Mouse (Mus musculus): ENCODE measurements around the gene Tk1.
"Not testable (repeated sequence)": the region's sequence is repeated elsewhere in the genome, so short reads cannot be mapped to it uniquely, and the experiment has no call there.

Gene Tk1

DNA sequence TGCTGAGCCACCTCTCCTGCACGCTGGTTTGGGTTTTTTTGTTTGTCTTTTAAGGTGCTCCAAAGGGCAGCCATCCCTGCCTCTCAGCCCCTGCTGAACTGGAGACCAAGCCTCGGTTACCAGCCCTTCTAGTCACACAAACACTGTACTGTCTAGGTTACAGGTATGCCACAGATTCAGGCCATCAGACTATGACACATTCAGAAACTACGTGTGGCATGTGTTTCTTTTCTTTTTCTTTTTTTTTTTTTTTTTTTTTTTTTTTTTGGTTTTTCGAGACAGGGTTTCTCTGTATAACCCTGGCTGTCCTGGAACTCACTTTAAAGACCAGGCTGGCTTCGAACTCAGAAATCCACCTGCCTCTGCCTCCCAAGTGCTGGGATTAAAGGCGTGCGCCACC is 37.4 kb downstream of the Tk1 start:
- DNase-seq, result not testable (repeated sequence)

DNA sequence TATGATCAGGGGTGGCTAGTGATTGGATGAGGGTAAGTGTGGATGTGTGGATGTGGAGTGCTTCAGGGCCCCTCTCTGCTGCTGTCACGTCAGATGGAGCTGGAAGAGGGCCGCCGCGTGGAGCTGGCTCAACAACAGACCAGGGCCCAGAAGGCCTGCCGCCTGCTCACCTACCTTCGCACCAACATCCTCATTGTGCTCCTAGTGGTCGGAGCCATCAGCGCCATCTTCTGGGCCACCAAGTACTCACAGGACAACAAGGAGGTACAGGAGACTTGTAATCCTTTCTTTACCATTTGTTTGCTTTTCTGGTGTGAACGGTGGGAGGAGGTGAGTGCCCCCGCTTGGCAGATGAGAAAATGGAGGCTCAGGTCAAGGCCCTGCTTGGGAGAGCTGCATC is 39.6 kb downstream of the Tk1 start:
- DNase-seq, result peak; percentile 69 to 78

DNA sequence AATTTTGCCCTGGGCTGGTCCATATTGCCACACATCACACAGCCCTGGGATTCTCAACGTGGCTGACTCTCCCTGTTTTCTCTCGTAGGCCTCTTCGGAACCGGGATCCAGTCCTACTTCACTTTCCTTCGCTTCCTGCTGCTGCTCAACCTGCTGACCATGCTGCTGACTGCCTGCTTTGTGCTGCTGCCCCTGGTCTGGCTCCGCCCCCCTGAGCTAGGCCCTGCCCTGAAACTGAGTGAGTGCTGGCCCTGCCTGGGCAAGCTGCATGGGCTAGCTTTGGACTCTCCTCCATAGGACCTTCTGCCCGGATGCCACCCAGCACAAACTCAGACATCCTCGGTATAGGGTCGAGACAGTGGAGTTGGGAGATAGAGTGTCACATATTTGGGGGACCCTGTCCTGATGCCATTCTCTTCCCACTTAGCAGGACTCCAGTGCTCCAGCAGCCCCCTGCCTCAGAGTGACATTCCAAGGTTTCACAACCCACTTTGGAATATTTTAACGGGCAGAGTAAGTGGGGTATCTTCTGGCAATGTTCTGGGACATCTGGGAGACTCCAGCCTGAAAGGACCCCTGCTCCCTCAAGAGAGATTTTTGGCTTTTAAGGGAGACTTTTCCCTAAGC is 42.1 kb downstream of the Tk1 start:
- no peak for DNase-seq

DNA sequence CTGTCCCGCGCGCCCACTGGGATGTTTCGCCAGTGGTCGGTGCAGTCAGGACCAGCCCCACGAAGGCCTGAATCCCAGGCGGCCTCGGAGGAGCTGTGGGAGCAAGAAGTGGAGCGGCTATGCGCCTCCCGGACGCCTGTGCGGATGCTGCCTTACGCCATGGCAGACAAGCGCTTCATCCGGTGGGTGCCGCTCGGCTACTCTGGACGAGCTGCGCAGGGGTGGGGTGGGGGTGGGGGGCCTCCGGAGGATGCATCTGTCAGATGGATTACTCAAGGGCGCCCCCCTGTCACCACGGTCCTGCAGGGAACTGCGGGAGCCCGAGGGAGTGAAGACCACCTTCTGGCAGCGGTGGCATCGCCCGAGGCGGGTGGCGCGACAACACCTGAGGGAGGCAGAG is 42.8 kb downstream of the Tk1 start:
- DNase-seq, result peak; percentile 36 to 47

DNA sequence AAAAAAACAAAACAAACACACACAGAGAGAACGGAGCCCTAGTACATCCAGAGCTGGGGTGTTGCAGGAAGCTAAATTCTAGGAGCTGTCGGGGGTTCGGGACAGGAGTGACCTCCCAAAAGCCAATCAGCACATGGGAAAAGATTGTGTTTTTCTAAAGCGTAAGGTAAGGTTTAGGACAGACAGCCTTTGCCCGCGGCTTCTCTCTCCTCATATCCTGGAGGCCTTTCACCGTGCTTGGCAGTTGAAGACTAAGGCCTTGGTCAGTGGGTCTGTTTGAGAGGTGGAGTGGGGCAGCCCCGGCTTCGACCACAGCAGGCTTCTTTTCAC is 43.2 kb downstream of the Tk1 start:
- DNase-seq, result no peak

DNA sequence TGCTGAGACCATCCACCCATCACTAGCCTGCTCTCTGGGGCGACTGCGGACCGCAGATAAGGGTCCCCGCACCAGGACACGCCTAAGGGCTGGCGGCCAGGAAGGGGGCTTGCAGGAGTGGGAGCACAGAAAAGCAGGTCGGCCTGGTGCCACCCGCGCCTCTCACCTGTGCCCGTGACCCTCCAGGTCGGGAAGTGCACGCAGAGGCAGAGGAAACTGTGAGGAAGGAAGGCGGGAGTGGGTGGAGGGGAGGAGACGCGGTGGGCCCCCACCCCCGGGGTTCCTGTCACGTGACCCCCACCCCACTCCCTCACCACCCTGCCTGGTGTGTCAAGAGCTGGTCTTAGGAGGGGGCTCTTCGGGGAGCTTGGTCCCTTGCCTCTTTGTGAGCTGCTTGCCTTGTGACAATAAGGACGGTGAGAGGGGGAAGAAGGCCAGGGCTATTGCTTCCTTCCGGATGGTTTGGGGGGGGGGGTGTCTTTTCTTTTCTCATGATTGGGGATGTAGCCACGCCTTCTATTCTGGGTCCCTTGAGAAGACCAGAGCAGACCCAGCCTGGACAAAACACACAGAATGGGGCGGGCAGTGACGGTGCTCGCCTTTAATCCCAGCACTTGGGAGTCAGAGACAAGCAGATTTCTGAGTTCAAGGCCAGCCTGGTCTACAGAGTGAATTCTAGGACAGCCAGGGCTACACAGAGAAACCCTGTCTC is 43.7 kb downstream of the Tk1 start, which contains the start of the genes Tmc8 and Tmc6:
Tmc8 (plus strand) TSS at position 84 of the 712 bp plus-strand sequence.
Tmc6 (minus strand) TSS at position 206 of the 712 bp plus-strand sequence.
- DNase-seq, result no peak

DNA sequence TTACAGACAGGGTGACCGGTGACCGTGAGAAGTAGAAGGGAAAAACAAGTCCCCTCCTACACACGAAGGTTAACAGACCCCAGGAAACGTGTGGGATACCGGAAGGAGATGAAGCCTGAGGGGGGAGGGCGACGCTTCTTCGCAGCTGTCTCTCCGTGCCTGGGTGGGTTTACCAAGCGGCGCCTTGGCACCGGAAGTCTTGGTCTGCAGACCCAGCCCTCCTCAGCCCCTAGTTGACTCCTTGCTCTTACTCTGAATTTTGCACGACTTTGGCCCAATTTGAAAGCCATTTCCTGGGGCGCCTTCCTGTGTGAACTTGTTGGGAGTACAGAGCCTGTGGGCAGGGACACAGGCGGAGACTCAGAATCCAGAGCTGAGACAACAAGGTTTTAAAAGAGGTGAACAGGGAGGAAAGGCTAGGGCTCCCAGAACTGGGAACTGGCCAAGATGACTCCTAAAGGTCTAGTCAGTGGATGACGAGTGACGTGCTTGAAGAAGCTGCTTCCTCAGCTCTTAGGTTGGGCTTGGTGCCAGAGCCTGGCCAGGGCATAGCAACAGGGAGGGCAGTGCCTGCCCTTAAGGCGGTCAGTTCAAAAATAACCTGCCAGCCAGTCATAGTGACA is 44.6 kb downstream of the Tk1 start:
- no peak for DNase-seq

DNA sequence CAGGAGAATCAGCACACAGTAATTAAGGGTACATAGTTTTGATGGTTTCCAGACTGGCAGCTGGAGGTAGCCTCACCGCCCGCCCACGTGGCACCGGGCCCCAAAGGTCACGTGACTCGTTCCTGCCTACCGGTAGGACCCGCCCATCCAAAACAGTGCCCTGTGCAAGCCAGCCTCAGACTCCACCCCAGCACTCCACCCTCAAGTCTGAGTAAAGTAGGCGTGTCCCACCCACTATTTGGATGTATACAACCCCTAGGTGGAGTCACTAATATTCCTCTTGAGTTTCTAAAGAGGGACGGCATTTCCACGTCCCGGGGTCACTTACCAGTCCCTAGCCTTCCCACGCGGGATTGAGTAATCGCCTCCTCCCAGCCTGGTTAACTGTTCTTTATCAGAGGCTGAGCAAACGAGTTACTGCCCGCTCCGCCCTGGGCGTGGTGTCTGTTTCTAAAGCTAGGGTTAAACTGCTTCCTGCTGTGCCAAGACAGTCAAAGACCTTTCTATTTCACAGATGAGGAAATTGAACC is 45.2 kb downstream of the Tk1 start:
- DNase-seq, result no peak

DNA sequence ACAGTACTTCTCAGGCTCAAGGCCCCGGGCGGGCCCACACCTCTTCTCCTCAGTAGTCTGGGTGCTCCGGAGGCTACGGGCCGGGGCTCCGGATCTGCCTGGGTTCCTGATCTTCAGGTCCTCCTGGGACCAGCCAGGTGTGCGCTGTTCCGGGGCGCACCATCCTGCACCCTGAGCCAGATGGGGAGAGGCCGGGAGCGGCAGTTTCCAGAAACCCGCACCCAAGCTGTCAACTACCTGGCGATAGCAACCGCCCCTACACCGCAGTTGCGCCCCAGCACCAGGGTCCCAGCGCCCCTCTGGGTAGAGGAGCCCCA is 45.7 kb downstream of the Tk1 start:
- no peak for DNase-seq

DNA sequence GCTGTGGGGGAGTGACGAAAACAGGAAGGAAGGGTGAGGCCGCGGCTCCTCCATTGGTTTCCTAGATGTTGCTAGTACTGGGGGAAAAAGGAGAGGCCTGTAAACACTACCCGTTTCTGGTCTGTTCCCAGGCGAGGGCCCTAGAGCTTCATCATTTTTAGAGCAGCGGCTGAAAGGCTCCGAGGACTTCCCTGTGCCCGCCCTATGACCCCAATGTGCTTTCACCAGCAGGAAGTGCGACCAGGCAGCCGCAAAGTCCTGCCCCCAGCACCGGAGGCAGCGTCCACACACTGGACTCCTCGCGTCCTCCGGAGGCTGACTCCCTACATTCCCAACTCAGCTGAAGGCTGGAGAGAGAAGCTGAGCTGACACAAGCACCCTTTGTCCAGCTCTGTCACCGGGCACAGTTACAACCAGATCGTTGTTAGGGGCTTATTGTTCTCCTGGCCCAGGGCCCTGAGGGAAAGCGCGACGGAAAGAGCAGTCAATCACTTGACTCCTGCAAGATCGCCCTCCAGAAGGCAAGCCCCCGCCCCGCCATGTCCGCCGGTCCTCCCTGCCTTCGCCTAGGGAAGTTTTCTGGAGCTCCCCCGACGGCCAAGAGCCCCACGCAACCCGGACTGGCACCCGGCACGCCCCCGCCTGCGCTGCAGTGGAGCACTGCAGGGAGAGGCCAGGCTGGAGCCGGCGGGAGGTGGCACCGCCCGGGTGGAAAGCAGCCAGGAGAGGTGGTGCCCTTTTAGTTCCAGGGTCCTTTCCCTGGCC is 46.3 kb downstream of the Tk1 start:
- DNase-seq, result no peak

DNA sequence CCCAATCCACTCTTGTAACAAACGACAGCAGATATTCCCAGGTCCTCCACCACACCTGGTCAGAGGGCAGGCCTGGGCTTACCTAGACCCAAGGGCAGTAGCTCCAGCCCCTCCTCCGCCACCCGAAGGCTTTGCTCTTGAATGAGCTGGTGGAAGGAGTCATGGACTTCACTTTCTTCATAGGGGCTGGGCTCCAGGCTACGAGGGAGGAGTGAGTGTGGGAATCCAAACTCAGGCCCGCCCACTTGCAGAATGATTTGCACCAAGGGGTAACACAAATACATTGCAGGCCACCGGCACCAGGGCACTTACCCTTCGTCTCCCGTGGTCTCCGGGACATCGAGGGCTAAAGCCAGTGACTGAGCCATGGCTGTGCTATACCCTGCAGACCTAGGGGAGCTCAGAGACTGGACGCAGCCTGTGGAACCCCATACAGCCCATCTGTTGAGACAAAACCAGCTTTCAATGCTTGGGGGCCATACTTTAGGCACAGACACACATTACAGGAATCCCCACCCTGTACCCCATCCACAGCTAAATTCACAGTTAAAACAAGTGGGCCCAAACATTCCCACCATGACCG is 47.0 kb downstream of the Tk1 start:
- DNase-seq, result no peak

DNA sequence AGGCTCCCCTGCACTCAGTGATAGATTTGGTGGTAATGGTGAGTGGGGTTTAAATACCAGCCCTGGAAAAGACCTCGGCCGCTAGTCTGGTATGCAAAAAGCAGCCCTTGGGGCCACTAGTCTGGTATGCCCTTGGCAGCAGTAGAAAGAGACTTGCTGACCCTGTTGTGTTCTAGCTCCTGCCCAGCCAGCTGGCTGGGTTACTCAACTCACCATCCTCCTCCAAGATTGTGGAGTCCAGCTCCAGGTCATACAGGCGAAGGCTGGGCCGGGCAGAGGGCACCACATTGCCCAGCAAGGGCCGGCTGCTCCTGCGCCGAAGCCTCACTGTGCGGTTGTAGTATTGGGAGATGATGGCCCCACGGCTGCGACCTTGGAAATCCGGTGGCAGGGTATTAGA is 47.9 kb downstream of the Tk1 start:
- DNase-seq, result no peak

DNA sequence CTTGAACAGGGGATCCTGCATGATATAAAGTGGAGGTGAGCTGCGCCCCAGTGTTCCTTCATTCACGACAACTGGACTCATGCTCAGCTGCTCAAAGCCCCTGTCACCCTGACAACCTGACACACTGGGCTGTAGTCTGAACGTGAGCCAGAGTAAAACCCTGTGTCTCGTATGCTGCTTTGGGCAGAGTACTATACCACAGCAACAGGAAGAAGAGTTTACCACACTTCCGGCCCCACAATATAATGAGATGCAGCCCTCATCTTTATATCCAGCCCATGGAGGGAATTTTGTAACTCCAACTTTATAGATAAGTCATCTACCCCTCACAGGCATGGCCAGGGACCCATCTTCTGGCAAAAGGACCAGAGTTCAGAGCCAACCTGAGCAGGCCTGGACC is 48.8 kb downstream of the Tk1 start:
- no peak for DNase-seq

DNA sequence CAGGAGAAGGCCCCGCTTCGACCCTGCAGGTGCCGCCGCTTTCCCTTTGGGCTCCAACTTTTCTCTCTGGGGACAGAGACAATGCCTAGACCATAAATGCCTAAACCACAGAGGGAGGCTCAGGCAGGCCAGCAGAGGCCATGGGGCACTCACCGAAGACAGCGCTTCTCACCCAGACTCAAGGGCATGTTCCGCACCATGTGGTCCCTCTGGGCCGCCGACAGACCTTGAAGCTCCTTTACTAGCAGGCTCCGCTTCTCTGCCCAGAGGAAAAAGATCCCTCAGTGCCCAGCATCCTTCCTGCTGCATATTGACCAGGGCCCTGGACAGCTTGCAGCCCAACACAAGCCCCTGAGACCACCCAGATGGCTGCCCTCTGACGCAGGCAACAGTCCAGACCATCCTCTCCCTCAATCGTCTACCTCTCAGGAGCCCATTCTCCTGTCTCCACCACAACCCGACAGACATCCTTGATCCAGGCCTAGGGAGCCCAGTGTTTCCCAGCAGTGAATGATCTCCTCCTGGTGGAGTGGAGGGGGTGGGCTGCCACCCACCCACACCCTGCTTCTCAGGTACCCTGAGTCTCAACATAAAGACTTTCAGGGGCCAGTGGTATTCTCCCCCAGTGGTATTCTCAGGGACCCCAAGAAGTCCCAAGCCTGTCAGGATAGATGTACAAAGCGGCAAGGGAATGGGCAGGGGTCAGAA is 49.7 kb downstream of the Tk1 start:
- no peak for DNase-seq

DNA sequence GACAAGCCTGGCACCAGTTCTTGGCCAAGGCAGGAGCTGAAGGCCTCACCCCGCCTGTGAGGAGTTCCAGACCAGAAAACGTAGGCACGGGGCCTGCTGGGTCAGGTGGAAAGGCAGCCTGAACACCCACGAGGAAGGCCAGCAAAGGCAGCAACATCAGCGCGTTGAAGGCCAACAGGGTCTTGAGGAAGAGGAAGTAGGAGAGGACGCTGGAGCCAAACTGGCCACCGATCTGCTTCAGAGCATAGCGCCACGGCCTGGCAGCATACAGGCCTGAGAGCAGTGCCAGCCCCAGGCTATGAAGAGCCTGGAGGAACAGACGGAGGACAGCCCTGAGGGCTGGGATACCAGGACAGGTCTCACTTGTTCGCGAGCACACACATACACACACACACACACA is 50.4 kb downstream of the Tk1 start:
- no peak for DNase-seq

DNA sequence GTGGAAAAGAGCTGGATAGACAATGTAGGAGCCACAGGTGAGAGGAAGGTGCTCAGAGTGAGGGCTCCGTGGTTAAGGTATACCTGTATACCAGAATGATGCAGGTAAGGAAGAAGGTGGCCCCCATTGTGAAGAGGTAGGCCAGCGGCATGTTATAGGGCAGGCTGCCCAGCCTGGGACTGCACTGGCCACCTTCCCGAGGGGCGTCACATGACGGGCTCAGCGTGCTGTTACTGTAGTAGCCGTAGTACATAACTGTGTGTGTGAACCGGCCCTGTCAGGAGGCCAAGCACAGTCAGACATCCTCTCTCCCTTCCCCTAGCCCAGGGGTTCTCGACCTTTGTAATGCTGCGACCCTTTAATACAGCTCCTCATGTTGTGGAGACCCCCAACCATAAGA is 51.0 kb downstream of the Tk1 start:
- no peak for DNase-seq

DNA sequence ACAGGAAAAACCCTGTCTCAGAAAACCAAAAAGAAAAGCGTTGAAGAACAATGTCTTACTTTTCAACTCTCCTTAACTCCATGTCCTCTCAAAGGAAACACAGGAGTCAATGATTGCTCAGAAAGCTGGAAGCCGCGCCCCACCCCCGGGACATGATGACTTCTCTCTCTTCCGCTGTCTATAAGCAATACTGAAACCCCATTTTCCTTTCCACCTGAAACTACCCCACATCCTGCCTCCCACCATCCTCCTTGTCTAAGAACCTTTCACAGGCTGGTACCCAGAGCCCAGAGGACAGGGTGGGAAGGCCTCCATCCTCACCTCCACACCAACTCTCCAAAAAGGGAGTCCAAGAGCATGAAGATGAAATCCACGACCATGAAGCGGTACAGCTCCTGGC is 53.5 kb downstream of the Tk1 start:
- DNase-seq, result no peak

DNA sequence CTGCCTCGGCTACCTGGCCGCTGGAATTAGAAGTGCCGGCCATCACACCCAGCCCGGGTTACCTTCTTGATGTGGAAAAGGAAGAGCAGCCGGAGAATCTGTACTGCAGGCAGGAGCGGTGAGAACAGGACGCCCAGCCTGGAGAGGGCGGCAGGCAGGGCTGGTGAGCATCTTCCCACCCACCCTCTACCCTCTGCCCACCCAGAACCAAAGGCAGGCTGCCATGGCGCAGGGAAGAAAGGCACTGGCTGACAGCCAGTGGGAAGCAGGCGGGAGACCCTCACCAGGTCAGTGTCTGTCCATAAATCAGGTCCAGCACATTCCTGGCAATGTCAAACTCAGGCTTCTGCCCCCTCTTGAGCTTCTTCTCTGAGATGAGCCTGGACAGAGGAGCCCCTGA is 55.5 kb downstream of the Tk1 start:
- no peak for DNase-seq

DNA sequence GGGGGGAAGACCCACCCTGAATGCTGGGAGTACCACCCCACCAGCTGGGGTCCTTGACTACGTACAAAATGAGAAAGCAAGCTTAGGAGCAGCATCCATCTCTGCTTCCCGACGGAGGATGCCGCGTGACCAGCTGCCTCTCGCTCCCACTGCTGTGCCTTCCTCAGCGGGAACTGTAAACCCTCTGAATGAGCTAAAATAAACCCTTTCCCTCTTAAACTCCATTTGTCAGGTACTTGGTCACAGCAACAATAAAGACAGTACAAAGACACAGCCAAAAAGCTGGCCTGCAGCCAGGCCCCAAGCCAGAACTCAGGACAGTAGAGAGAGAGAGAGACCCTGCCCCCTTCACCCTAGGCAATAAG is 56.2 kb downstream of the Tk1 start:
- DNase-seq, result no peak

DNA sequence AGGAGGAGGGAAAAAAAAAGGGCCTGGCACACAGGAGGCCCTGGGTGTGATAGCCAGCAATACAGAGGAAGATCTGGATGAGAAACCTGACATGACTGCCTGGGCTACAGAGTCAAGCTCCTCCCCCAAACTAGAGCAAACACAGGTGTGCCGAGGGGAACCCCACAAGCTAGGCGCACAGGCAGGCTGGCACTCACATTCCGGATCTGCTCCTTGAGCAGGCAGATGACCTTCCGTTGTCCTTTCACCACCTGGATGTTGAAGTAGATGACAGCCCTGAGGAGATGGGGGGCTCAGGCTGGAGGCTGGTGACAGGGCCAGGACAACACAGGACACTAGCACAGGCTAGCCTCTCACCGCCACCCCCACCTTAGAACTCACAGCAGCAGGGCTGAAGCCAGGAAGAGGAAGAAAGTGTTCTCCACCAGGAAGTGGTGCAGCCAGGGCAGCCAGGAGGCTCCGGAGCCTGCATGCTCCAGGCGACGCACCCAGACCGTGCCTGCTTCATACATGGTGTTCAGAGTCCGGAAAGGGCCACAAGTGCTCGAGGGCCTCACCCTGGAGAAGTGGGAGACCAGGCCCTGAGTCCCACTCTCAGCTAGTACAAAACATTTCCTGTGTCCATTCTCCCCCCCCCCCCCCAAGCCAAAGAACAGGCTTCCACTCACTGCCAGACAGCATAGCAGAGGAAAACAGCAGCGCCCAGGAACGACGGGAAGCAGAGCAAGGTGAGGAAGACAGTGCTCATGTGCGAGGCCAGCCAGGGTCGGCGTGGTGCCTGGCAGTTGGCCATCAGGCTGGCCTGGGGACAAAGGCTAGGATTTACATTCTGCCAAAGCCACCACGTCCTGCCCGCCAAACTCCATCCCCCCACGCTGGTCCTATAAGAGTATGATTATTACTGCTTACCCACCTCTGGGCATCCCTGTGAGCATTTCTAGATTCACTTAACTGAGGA is 56.9 kb downstream of the Tk1 start:
- DNase-seq, result no peak

DNA sequence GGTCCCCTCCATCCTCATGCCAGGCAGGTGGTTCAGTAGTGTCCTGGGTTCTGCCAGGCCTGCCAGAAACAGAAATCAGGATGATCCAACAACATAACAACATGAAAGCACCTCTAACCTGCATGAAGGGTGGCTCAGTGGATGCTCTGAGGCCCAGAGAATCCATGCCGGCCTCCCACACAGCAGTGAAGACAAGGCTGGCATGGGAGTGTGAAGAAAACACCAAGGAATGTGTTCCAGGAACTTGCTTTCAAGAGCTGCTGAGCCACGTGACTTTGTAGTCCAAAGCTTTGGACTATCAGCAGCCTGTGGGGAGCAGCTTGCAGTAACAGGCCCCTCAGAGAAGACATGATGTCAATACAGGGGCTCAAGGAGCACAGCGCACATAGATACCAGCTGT is 59.6 kb downstream of the Tk1 start:
- DNase-seq, result no peak
